Mouse (Mus musculus) ES-Bruce4 (cell line): Measurements from ENCODE around the gene Gm17606. TPM values are rescaled to one million over a fixed set of nuclear protein-coding genes. Genes with fewer than 3 reads are reported as not detected.

Experiments
- H3K27ac ChIP-seq: 2 replicates; pipeline ENCODE4 v1.5.1; 2012; ENCODE audit warnings: low read length, inconsistent platforms; ENCODE audit not compliant: insufficient read depth
- H3K27me3 ChIP-seq: 2 replicates; pipeline ENCODE4 v1.6.1; 2012; ENCODE audit warnings: mild to moderate bottlenecking, low read length, inconsistent platforms; ENCODE audit not compliant: control insufficient read depth, poor library complexity, insufficient read depth, severe bottlenecking
- H3K36me3 ChIP-seq: 2 replicates; pipeline ENCODE4 v1.6.1; 2012; ENCODE audit warnings: inconsistent platforms, mild to moderate bottlenecking, low read length, moderate library complexity; ENCODE audit not compliant: control insufficient read depth, poor library complexity, insufficient read depth, severe bottlenecking
- H3K4me1 ChIP-seq: one replicate; pipeline ENCODE4 v1.8.1; 2011; ENCODE audit warnings: low read length; ENCODE audit not compliant: control insufficient read depth, insufficient read depth
- H3K4me3 ChIP-seq: 2 replicates; pipeline ENCODE4 v1.5.1; 2011; ENCODE audit warnings: low read depth, mild to moderate bottlenecking, low read length
- H3K9ac ChIP-seq: 2 replicates; pipeline ENCODE4 v1.6.1; 2012; ENCODE audit warnings: low read depth, mild to moderate bottlenecking, inconsistent platforms; ENCODE audit not compliant: poor library complexity, severe bottlenecking
- H3K9me3 ChIP-seq: replicated peaks from 2 replicates; pipeline ENCODE4 v1.6.1; 2012; ENCODE audit warnings: mild to moderate bottlenecking, low read length, inconsistent platforms; ENCODE audit not compliant: control insufficient read depth, poor library complexity, insufficient read depth, severe bottlenecking
- CTCF ChIP-seq: IDR thresholded peaks from one replicate; pipeline ENCODE4 v1.8.1; 2011; ENCODE audit warnings: low read depth, low read length
- EP300 ChIP-seq: IDR thresholded peaks from 2 replicates; pipeline ENCODE4 v1.6.1; 2011; ENCODE audit warnings: low read depth, low read length; ENCODE audit not compliant: insufficient read depth
- POLR2A ChIP-seq: IDR thresholded peaks from one replicate; pipeline ENCODE4 v1.8.1; 2011; ENCODE audit warnings: low read length; ENCODE audit not compliant: insufficient read depth
- polyA plus RNA-seq: library from polyadenylated mRNA; stranded (reverse); fragments of >200 nt; gene quantifications from 2 replicates; pipeline ENCODE4 v1.2.4, GENCODE M21; 2011; ENCODE audit warnings: low read depth; ENCODE audit not compliant: missing spikeins, insufficient read depth, insufficient read length

Gene Gm17606
- polyA plus RNA-seq, 1 experiment = not detected

DNA sequence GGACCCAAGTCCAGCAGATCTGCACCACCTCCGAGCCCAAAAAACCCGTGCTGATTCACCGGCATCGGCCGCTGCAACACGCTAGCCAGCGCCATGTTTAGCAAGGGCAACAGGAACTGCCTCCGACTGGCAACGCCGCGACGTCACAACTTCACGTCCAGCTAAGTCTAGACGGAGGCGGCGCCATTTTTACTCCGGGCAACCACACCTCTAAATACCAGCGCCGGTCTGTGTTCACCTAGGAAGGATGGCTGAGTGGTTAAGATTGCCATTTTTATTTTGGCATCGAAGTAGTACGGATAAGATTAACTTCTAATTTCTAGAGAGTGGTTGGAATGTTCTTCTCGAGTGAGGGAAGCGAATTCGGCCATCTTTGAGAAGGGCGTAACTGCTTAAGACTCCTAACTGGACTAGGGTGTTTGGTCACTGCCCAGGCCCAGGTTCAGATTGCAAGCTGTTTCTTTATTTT lies 22.8 kb upstream of the Gm17606 start, which contains the start of gene Psmb5:
Psmb5 (minus strand) TSS at position 126 of the 469 bp plus-strand sequence.
- Histone ChIP-seq H3K9ac (peak within 1 kb of the TSS; percentile 95), H3K27ac (peak within 1 kb of the TSS; percentile 51; the same call in 1 of the 2 replicates), H3K9me3 (peaks cover 3% of the 10 kb centered on the region; the same call in 1 of the 2 replicates), H3K4me3 (peak within 1 kb of the TSS; percentile 96), H3K36me3 (peaks cover 17% of the 10 kb centered on the region), H3K4me1 (peaks cover 5% of the 10 kb centered on the region), H3K27me3 (no peaks in the 10 kb centered on the region)
- TF ChIP-seq POLR2A (no peak), EP300 (0 out of 2 replicates have a peak, but pooled peaks have one; percentile 10)

DNA sequence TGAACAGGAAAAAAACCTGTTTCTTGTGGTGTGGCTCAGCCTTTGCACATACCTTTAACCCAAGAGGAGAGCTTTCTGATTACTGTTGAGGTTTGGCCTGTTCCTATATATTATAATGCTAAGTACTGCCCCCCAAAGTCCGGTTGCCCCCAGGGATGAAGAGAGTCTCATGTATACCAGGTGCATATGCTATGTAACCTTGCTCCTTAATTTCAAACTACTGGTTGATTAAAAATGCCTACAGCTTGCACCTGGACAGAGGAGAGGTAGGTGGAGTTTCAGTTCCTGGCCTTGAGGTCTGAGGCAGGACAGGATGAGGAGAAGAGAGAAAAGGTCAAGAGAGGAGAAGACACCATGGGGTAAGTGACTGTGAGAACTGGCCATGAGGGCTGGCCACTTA lies 19.6 kb upstream of the Gm17606 start, which contains the start of gene Psmb11:
Psmb11 (plus strand) TSS at position 301 of the 400 bp plus-strand sequence.
- no peaks in the 10 kb centered on the region for H3K27me3 ChIP-seq
- TF ChIP-seq POLR2A (no peak), EP300 (no peak), CTCF (no peak)
- peaks cover 2% of the 10 kb centered on the region for H3K36me3 ChIP-seq
- peaks cover 3% of the 10 kb centered on the region for H3K4me1 ChIP-seq
- no peak within 1 kb of the TSS for H3K27ac ChIP-seq
- H3K4me3 ChIP-seq = no peak within 1 kb of the TSS
- H3K9ac ChIP-seq = no peak within 1 kb of the TSS
- peaks cover 3% of the 10 kb centered on the region; the same call in 1 of the 2 replicates for H3K9me3 ChIP-seq

DNA sequence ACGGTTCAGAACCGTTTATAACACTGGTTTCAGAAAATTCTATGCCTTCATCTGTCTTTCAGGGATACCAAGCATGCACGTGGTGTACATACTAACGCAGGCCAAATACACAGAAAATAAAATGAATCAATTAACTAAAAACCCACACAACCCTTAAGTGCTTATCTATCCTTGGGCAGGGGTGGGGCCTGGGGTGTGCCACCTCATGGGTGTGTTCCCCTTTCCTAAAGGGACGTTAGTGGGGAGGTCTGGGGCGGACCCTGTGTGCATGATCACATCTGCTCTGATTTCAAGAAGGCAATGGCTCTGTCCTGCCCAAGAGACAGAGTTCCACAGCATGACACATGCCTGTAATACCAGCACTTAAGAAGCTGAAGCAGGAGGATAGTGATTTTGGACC lies 17.4 kb upstream of the Gm17606 start:
- Histone ChIP-seq H3K36me3 (no peaks in the 10 kb centered on the region), H3K27ac (no peak overlapping the region), H3K27me3 (no peaks in the 10 kb centered on the region), H3K9me3 (peaks cover 3% of the 10 kb centered on the region; the same call in 1 of the 2 replicates), H3K4me1 (peaks cover 3% of the 10 kb centered on the region), H3K9ac (no peak overlapping the region), H3K4me3 (no peak overlapping the region)
- TF ChIP-seq POLR2A = no peak
- no peak for TF ChIP-seq CTCF
- no peak for TF ChIP-seq EP300

GRCm38 (mm10) chr14:54624976-54625375 lies 15.8 kb upstream of the Gm17606 start:
- H3K36me3 ChIP-seq = no peaks in the 10 kb centered on the region
- no peak overlapping the region for H3K27ac ChIP-seq
- H3K4me1 ChIP-seq = peaks cover 3% of the 10 kb centered on the region
- no peaks in the 10 kb centered on the region for H3K27me3 ChIP-seq
- no peak overlapping the region for H3K9ac ChIP-seq
- H3K4me3 ChIP-seq = no peak overlapping the region
- no peaks in the 10 kb centered on the region for H3K9me3 ChIP-seq
- TF ChIP-seq CTCF (no peak), POLR2A (no peak), EP300 (no peak)

GRCm38 (mm10) chr14:54628103-54628502 lies 12.6 kb upstream of the Gm17606 start:
- Histone ChIP-seq H3K9ac (no peak overlapping the region), H3K27me3 (no peaks in the 10 kb centered on the region), H3K4me3 (no peak overlapping the region), H3K36me3 (no peaks in the 10 kb centered on the region), H3K4me1 (peaks cover 3% of the 10 kb centered on the region), H3K27ac (no peak overlapping the region), H3K9me3 (no peaks in the 10 kb centered on the region)
- TF ChIP-seq EP300 (no peak), POLR2A (no peak), CTCF (no peak)

GRCm38 (mm10) chr14:54629797-54630196 lies 11.0 kb upstream of the Gm17606 start:
- no peaks in the 10 kb centered on the region for H3K36me3 ChIP-seq
- H3K27ac ChIP-seq = no peak overlapping the region
- peaks cover 3% of the 10 kb centered on the region for H3K4me1 ChIP-seq
- H3K9ac ChIP-seq = no peak overlapping the region
- no peaks in the 10 kb centered on the region for H3K27me3 ChIP-seq
- TF ChIP-seq EP300 (no peak), CTCF (no peak), POLR2A (no peak)
- H3K9me3 ChIP-seq = no peaks in the 10 kb centered on the region
- H3K4me3 ChIP-seq = no peak overlapping the region
